Comparison of ENCODE assay signal across 30 mouse cellular contexts in the genomic region with DNA sequence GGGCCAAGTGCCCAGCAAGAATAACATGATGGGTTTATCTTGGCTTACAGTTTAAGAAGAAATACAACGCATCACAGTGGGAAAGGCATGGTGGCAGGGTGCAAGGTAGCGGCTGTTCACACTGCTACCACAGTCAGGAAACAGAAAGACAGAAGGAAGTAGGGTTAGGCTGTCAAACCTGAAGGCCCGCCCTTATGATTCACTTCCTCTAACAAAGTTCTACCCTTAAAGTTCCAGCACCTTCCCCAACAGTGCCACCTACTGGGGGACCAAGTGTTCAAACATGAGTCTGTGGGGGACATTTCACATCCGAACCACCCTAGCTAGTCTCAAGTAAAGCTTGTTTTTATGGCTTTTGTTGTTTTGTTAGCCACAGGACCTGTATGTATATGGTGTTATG. TPM values are rescaled to one million over a fixed set of nuclear protein-coding genes. Genes with fewer than 3 reads are reported as not detected.
A peak's percentile ranks its signal among the peaks of the same experiment; 100 is the strongest.
DNase-seq lines count a peak whose midpoint lies in the region; ATAC-seq and TF ChIP-seq lines count a peak whose summit lies in the region.
"Had no signal": no experiment of that assay in that cellular context is flagged by ENCODE, and none has a peak within 500 bp of the region (broad histone marks: within the 10 kb centered on the region; RNA-seq: fewer than 3 reads in every experiment).

No protein-coding gene starts in this region.

- ATAC-seq in monocyte, adult 5-6 weeks (replicated peaks; ENCODE audit: insufficient number of reproducible peaks, low FRiP score, low TSS enrichment, poor library complexity, severe bottlenecking), result peak; percentile 71; the same call in 1 of the 2 replicates
- ATAC-seq: forebrain, embryonic 15.5 days; intestine, embryonic 16.5 days; midbrain, embryonic 13.5 days had no signal

- no peak overlapping the region for H3K4me3 ChIP-seq in E14TG2a.4 (replicated peaks; ENCODE audit: low read length)
- H3K4me3 ChIP-seq: embryonic facial prominence, embryonic 13.5 days; forebrain, embryonic 10.5 days; forebrain, embryonic 15.5 days; heart, adult 2 months; heart, embryonic 12.5 days; hindbrain, embryonic 13.5 days; left cerebral cortex, adult 2 months; limb, embryonic 12.5 days; liver, embryonic 15.5 days; midbrain, embryonic 13.5 days had no signal

- peaks cover 15% of the 10 kb centered on the region for H3K9me3 ChIP-seq in E14TG2a.4 (ENCODE audit: low read length)
- H3K9me3 ChIP-seq: forebrain, embryonic 15.5 days; liver, embryonic 15.5 days had no signal

- no peaks in the 10 kb centered on the region for H3K36me3 ChIP-seq in E14TG2a.4 (ENCODE audit: insufficient read depth, low read length)
- H3K36me3 ChIP-seq: embryonic facial prominence, embryonic 13.5 days; forebrain, embryonic 10.5 days; forebrain, embryonic 15.5 days; heart, embryonic 12.5 days; hindbrain, embryonic 13.5 days; limb, embryonic 12.5 days; liver, embryonic 15.5 days; midbrain, embryonic 13.5 days had no signal

- no peaks in the 10 kb centered on the region for H3K27me3 ChIP-seq in E14TG2a.4 (ENCODE audit: insufficient read depth, low read length)
- H3K27me3 ChIP-seq: CH12.LX; embryonic facial prominence, embryonic 13.5 days; forebrain, embryonic 15.5 days; heart, embryonic 12.5 days; hindbrain, embryonic 13.5 days; limb, embryonic 12.5 days; liver, embryonic 15.5 days; midbrain, embryonic 13.5 days had no signal

- H3K4me1 ChIP-seq in E14TG2a.4 (replicated peaks; ENCODE audit: low read depth, low read length), result no peaks in the 10 kb centered on the region
- H3K4me1 ChIP-seq: embryonic facial prominence, embryonic 13.5 days; forebrain, embryonic 10.5 days; forebrain, embryonic 15.5 days; hindbrain, embryonic 13.5 days; limb, embryonic 12.5 days; liver, embryonic 15.5 days; midbrain, embryonic 13.5 days had no signal

- DNase-seq in 416B (ENCODE audit: low read depth), result peak; percentile 36
- DNase-seq in T-cell, adult 2 months (ENCODE audit: low spot score), result peak; percentile 5
- no peak for DNase-seq in frontal cortex, adult 2 months (ENCODE audit: extremely low spot score in 1 of 2, low spot score in 1 of 2)
- DNase-seq in natural killer cell, adult 2 months (ENCODE audit: low spot score in 2 of 2), result no peak
- DNase-seq in lung, postnatal 10 days, result no peak
- DNase-seq: adrenal gland, postnatal 10 days; cerebellum, adult 8-10 months; cerebellum, postnatal 36 days; gastrocnemius, postnatal 14 days; heart, adult 2 months; heart, postnatal 4 days; kidney, adult 9 months; kidney, postnatal 14 days; lung, embryonic 14.5 days; lung, postnatal 36 days; right cerebral cortex, adult 18-20 months; spleen, adult 18-20 months had no signal

- TF ChIP-seq CTCF in E14TG2a.4 (conservative IDR thresholded peaks at IDR 0.05; ENCODE audit: low read length), result peak; percentile 10; the same call in 1 of the 2 replicates

RNA-seq across cellular contexts. Expression of a gene that starts 13.2 kb away (rescaled TPM):
- total RNA-seq in monocyte, adult 5-6 weeks (2017), result 44.6 to 78.9 TPM (median 57.4 TPM) in 3 replicates
- polyA plus RNA-seq in frontal cortex, adult 2 months (2012; rRNA removed), result 20.1 and 23.7 TPM in 2 replicates

Comparison
In these comparisons a context has a peak if more than half of its experiments do, and no peak if none do; other contexts are left out.
1. DNase-seq: peak in 416B (single experiment) and T-cell, adult 2 months (single experiment); none in frontal cortex, adult 2 months (0 of 2), natural killer cell, adult 2 months (0 of 2) and lung, postnatal 10 days (single experiment).